Mouse (Mus musculus): ENCODE measurements around the gene Nr2f2.

DNA sequence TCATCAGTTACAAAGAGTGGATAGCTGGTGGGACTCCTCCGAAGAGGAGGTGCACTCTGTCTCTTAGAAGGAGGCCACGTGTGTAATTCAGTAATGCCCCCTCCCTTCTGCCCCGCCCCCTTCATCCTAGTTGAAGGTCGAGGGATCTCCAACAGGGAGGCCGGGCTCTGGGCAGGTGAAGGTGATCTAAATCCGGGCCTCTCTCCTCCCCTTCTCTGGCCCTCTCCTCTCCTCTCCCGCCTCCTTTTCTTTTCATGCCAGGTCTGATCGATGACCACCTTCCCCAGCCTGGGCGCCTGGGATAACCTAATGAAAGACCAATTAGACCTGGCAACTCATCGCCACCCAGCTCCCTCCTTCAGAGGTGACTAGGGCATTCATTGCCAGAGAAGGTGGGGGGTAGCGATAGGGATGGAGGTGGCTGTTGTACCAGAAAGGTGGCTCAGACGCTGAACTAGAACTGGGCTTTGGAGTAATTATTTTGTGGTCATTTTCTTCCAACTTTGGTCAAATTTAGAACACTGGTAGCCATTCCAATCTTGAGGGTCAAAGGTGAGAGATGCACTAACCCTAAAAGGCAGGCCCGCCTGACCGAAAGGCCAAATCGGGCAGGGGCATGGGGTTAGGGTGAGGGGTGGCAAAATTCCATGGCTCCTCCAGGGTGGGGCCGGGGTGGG is 1.2 kb upstream of the Nr2f2 start:
- TF ChIP-seq CTCF (conservative IDR thresholded peaks at IDR 0.05; ENCODE audit: insufficient read depth, insufficient read length, low read depth, low read length), result no peak
- no peak for TF ChIP-seq POLR2A (IDR thresholded peaks at IDR 0.05; ENCODE audit: low read depth, low read length)
